Mouse (Mus musculus) hindbrain, embryonic 10.5 days (tissue): ENCODE measurements around the gene Rpa2. TPM values are rescaled to one million over a fixed set of nuclear protein-coding genes. Genes with fewer than 3 reads are reported as not detected.
A peak's percentile ranks its signal among the peaks of the same experiment; 100 is the strongest.
"Not testable (repeated sequence)": the region's sequence is repeated elsewhere in the genome, so short reads cannot be mapped to it uniquely, and the experiment has no call there.

Experiments used
- DNase-seq: peaks from one replicate; pipeline ENCODE4 v3.0.0-alpha.2; 2017; ENCODE audit warnings: low spot score
- H3K27ac ChIP-seq: fragments of 300-500 bp; sonication (generic); 2 replicates; pipeline ENCODE4 v1.5.1; 2016; ENCODE audit warnings: mild to moderate bottlenecking, moderate library complexity
- H3K27me3 ChIP-seq: fragments of 300-500 bp; sonication (generic); 2 replicates; pipeline ENCODE4 v1.6.1; 2016; ENCODE audit warnings: mild to moderate bottlenecking; ENCODE audit not compliant: poor library complexity, insufficient read depth, severe bottlenecking
- H3K36me3 ChIP-seq: fragments of 300-500 bp; sonication (generic); 2 replicates; pipeline ENCODE4 v1.6.1; 2016; ENCODE audit warnings: mild to moderate bottlenecking, moderate library complexity
- H3K4me1 ChIP-seq: fragments of 300-500 bp; sonication (generic); replicated peaks from 2 replicates; pipeline ENCODE4 v1.6.1; 2016; ENCODE audit warnings: mild to moderate bottlenecking
- H3K4me3 ChIP-seq: fragments of 300-500 bp; sonication (generic); 2 replicates; pipeline ENCODE4 v1.5.1; 2016; ENCODE audit warnings: mild to moderate bottlenecking, moderate library complexity
- H3K9me3 ChIP-seq: fragments of 300-500 bp; sonication (generic); 2 replicates; pipeline ENCODE4 v1.6.1; 2016; ENCODE audit warnings: mild to moderate bottlenecking, moderate library complexity
- WGBS: fragments of 180-500 bp; shearing (Covaris S2); methylation state at CpG from one replicate; pipeline ENCODE4 v1.1.7; 2016; 5-methylcytosine and 5-hydroxymethylcytosine counted together
- polyA plus RNA-seq: library from polyadenylated mRNA; unstranded; fragments of >200 nt; fragmentation: Nextera tagmentation; extraction: Ambion mirVana; gene quantifications from 2 replicates; pipeline ENCODE4 v1.2.1, GENCODE M21; 2016

The Rpa2 gene
- polyA plus RNA-seq, 1 experiment from 2014 or later = 147 TPM

- Histone ChIP-seq H3K27me3 (no peaks in the 10 kb centered on the region), H3K36me3 (no peaks in the 10 kb centered on the region), H3K4me3 (no peak overlapping the region), H3K4me1 (no peaks in the 10 kb centered on the region), H3K9me3 (no peaks in the 10 kb centered on the region), H3K27ac (no peak overlapping the region)
- 87% methylated on average over 9 of the region's 9 CpGs for WGBS
- DNase-seq = no peak
These were observed 21.1 kb upstream of the Rpa2 start for GRCm38 (mm10) chr4:132746911-132747517.

DNA sequence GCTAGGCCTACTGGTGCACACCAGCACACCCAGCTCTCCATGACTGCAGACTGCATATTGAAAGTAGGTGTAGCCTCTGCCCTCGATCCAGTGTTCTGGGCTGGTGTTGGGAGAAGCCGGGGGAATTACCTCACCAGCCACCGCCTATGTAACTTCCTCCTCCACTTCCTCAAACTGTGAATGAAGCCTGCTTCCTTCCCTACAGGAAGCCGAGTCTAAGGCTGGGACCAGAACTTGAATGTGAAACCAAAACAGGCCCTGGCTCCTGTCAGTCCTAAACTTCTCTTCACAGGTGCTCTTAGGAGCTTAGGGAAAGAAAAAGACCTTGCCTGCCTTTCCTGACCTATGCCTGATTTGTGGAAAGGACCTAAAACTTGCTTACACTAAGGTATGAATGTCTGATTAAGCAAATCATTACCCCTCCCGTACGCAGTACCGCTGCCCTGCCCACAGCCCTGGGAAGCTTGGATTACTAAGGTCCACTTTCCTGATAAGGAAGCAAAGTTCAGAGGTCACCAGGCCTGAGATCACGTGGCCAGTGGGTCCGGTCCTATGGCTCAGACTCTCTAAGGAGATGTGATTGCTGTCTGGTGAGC is 20.4 kb upstream of the Rpa2 start:
- Histone ChIP-seq H3K4me3 (no peak overlapping the region), H3K27me3 (no peaks in the 10 kb centered on the region), H3K4me1 (0 out of 2 replicates have a peak, but pooled peaks cover 4% of the 10 kb centered on the region), H3K27ac (no peak overlapping the region), H3K9me3 (no peaks in the 10 kb centered on the region), H3K36me3 (no peaks in the 10 kb centered on the region)
- 71% methylated on average over 9 of the region's 9 CpGs for WGBS
- DNase-seq = no peak

DNA sequence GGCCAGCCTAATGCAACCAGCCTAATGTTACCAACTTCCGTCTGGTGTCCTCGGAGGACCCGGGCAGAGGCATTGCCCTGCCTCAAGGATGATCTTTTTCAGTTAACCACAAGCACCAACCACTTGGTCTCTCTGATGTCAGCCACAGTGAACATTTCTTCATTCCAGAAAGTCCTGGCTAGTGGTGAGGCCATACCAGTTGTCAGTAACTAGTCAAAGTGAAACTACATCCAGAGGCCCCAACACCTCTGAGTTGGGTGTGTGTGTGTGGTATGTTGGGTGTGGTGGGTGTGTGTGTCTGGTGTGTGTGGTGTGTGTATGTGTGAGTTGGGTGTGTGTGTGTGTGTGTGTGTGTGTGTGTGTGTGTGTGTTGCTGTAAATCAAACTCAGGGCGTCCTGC is 19.4 kb upstream of the Rpa2 start:
- Histone ChIP-seq H3K9me3 (no peaks in the 10 kb centered on the region), H3K27me3 (no peaks in the 10 kb centered on the region), H3K4me1 (0 out of 2 replicates have a peak, but pooled peaks cover 4% of the 10 kb centered on the region), H3K4me3 (no peak overlapping the region), H3K27ac (no peak overlapping the region), H3K36me3 (no peaks in the 10 kb centered on the region)
- no peak for DNase-seq
- 95% methylated on average over 4 of the region's 4 CpGs for WGBS

DNA sequence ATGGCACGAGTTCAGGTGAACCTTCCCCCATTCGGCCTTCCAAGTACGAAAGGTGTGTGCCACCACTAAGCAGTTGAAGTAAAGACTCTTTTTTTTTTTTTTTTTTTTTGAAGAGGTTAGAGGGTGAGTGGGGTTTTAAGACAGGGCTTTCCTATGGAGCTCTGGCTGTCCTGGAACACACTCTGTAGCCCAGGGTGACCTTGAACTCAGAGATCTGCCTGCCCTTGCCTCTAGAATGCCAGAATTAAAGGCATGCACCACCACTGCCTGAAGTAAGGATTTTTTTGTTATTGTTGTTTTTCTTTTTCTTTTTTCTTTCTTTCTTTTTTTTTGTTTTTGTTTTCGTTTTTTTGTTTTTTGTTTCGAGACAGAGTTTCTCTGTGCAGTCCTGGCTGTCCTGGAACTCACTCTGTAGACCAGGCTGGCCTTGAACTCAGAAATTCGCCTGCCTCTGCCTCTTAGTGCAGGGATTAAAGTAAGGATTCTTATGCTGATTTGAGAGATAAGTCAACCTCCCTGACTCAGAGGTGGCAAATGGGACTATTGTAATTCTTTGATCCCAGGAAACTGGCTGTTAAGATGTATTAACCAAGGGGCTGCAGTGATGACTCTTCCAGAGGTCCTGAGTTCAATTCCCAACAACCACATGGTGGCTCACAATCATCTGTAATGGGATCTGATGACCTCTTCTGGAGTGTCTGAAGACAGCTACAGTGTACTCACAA is 18.7 kb upstream of the Rpa2 start:
- Histone ChIP-seq H3K4me3 (no peak overlapping the region), H3K4me1 (0 out of 2 replicates have a peak, but pooled peaks cover 4% of the 10 kb centered on the region), H3K9me3 (no peaks in the 10 kb centered on the region), H3K27me3 (no peaks in the 10 kb centered on the region), H3K36me3 (no peaks in the 10 kb centered on the region), H3K27ac (no peak overlapping the region)
- DNase-seq = no peak
- WGBS = 83% methylated on average over 6 of the region's 6 CpGs

GRCm38 (mm10) chr4:132752992-132753391 is 15.1 kb upstream of the Rpa2 start:
- Histone ChIP-seq H3K4me3 (no peak overlapping the region), H3K36me3 (no peaks in the 10 kb centered on the region), H3K4me1 (peaks cover 17% of the 10 kb centered on the region), H3K9me3 (no peaks in the 10 kb centered on the region), H3K27ac (no peak overlapping the region), H3K27me3 (peaks cover 26% of the 10 kb centered on the region)
- no peak for DNase-seq
- 74% methylated on average over 6 of the region's 6 CpGs for WGBS

- Histone ChIP-seq H3K27ac (peak within 1 kb of the TSS; percentile 79), H3K36me3 (no peaks in the 10 kb centered on the region), H3K27me3 (peaks cover 32% of the 10 kb centered on the region), H3K9me3 (no peaks in the 10 kb centered on the region), H3K4me3 (peak within 1 kb of the TSS; percentile 55), H3K4me1 (peaks cover 17% of the 10 kb centered on the region)
- peak; percentile 81 for DNase-seq
- WGBS = 2% methylated on average over 22 of the region's 22 CpGs
These were observed 11.2 kb upstream of the Rpa2 start, which contains the start of gene Smpdl3b for GRCm38 (mm10) chr4:132756974-132757373. Gene Smpdl3b (minus strand): TSS chr4:132757252.

DNA sequence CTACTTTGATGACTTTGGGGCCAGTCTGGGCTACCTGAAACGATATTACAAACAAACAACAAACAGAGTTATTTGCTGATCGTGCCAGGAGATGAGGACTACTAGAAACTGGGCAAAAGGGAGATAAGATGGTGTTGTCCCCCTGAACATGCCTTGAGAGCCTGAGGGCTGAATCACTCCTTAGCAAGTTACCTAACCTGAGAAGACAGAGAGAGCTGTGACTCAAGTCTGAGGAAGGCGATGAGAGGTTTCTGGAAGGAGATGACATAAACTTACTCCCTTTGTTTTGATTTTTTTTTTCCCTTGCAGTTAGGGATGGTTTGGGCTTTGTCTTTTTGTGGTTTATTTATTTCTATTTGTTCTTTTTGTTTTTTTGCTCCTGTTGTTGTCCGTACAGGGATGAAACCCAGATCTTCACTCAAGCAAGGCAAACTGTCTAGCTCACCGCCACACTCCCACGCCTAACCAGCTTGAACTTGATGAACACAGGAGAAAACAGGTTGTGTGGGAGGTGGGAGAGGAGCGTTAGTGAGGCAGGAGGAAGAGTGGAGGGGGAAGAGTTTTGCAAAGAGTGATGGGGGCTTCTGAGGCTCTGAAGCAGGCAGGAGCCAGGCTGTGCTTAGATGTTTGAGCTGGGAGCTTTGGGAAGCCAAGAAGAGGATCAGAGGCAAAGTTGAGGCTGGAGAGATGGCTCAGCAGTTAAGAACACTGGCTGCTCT is 10.3 kb upstream of the Rpa2 start:
- H3K27ac ChIP-seq = no peak overlapping the region
- no peak for DNase-seq

GRCm38 (mm10) chr4:132760296-132760695 is 7.8 kb upstream of the Rpa2 start:
- Histone ChIP-seq H3K27ac (no peak overlapping the region), H3K4me1 (peaks cover 13% of the 10 kb centered on the region), H3K9me3 (no peaks in the 10 kb centered on the region), H3K27me3 (peaks cover 32% of the 10 kb centered on the region), H3K36me3 (no peaks in the 10 kb centered on the region), H3K4me3 (no peak overlapping the region)
- no peak for DNase-seq
- WGBS = 75% methylated on average over 3 of the region's 3 CpGs

More for the DNA sequence above, 10.3 kb upstream of the Rpa2 start:
- WGBS = 88% methylated on average over 7 of the region's 7 CpGs
- H3K4me3 ChIP-seq = no peak overlapping the region
- no peaks in the 10 kb centered on the region for H3K9me3 ChIP-seq
- H3K4me1 ChIP-seq = peaks cover 13% of the 10 kb centered on the region
- H3K27me3 ChIP-seq = peaks cover 32% of the 10 kb centered on the region
- H3K36me3 ChIP-seq = no peaks in the 10 kb centered on the region

DNA sequence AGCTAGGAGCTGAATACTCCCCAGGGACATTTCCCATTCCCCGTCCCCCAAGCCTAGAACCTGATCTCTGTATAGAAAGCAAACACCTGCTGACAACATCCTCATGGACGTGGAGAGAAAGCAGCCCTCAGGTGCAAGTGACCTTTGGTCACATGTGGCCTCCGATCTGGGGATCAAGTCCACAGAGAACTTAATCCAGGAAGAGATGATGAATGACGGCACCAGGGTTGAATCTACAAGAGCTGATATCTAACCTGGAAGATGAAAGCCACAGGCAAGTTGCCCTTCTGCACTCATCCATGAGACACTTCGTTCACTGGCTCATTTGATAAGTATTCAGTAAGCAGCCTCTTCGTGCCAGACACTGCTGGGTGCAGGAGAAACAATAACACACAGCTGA is 5.5 kb upstream of the Rpa2 start:
- Histone ChIP-seq H3K27ac (no peak overlapping the region), H3K4me1 (no peaks in the 10 kb centered on the region), H3K36me3 (no peaks in the 10 kb centered on the region), H3K9me3 (no peaks in the 10 kb centered on the region), H3K4me3 (no peak overlapping the region), H3K27me3 (peaks cover 9% of the 10 kb centered on the region)
- 83% methylated on average over 6 of the region's 6 CpGs for WGBS
- DNase-seq = no peak

DNA sequence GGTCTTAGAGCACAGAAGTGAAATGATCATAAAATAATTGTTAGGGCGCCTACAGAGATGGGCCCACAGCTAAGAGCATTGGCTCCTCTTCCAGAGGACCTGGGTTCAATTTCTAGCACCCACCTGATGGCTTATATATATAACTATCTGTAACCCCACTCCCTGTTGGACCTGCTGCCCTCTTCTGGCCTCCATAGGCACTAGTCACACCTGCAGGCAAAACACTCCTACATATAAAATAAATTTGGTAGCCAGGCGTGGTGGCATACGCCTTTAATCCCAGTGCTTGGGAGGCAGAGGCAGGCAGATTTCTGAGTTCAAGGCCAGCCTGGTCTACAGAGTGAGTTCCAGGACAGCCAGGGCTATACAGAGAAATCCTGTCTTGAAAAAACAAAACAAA is 5.0 kb upstream of the Rpa2 start:
- H3K36me3 ChIP-seq, H3K27me3 ChIP-seq, H3K4me1 ChIP-seq, DNase-seq, H3K27ac ChIP-seq, H3K4me3 ChIP-seq, H3K9me3 ChIP-seq: not testable (repeated sequence)
- 84% methylated on average over 3 of the region's 3 CpGs for WGBS

- Histone ChIP-seq H3K4me1 (peaks cover 12% of the 10 kb centered on the region), H3K27ac (no peak overlapping the region), H3K4me3 (no peak overlapping the region), H3K9me3 (no peaks in the 10 kb centered on the region), H3K27me3 (no peaks in the 10 kb centered on the region), H3K36me3 (peaks cover 73% of the 10 kb centered on the region)
- no peak for DNase-seq
- 95% methylated on average over 9 of the region's 9 CpGs for WGBS
These were observed 3.6 kb downstream of the Rpa2 start for GRCm38 (mm10) chr4:132771776-132772175.

DNA sequence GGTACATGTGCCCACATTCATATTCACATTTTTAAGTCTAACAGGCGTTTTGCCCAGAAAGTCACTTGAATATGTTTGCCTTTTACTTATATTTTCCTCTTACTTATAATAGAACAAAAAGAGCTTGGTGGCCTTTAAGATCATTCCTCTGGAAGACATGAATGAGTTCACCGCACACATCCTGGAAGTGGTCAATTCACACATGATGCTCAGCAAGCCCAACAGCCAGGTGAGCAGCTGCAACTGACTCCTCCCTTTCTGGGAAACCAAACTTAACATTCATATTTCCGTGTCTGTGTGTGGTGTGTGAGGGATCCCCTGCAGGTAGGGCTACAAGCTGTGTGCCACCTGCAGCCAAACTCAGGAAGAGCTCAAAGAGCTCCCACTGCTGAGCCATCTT is 6.8 kb downstream of the Rpa2 start:
- H3K27ac ChIP-seq = no peak overlapping the region
- no peak for DNase-seq
- no peaks in the 10 kb centered on the region for H3K27me3 ChIP-seq
- WGBS = 86% methylated on average over 3 of the region's 3 CpGs
- no peaks in the 10 kb centered on the region for H3K9me3 ChIP-seq
- no peaks in the 10 kb centered on the region for H3K4me1 ChIP-seq
- H3K36me3 ChIP-seq = peaks cover 99% of the 10 kb centered on the region
- H3K4me3 ChIP-seq = no peak overlapping the region

GRCm38 (mm10) chr4:132776764-132777163 is 8.6 kb downstream of the Rpa2 start:
- Histone ChIP-seq H3K27ac (no peak overlapping the region), H3K36me3 (peaks cover 90% of the 10 kb centered on the region), H3K9me3 (no peaks in the 10 kb centered on the region), H3K4me1 (no peaks in the 10 kb centered on the region), H3K4me3 (no peak overlapping the region), H3K27me3 (no peaks in the 10 kb centered on the region)
- 84% methylated on average over 5 of the region's 5 CpGs for WGBS
- DNase-seq = peak; percentile 50
